Mouse (Mus musculus) forebrain, embryonic 16.5 days (tissue): ENCODE results near the gene Syde1. TPM values are rescaled to one million over a fixed set of nuclear protein-coding genes. Genes with fewer than 3 reads are reported as not detected.

Source experiments
- ATAC-seq: fragments of 200-750 bp; cut with Nextera tagmentation; 2 replicates; pipeline ENCODE4 v1.8.0; 2017; ENCODE audit warnings: mild to moderate bottlenecking, moderate library complexity
- H3K27ac ChIP-seq: fragments of 300-500 bp; sonication (generic); 2 replicates; pipeline ENCODE4 v1.5.1; 2014; ENCODE audit warnings: low read length, control low read depth
- H3K27me3 ChIP-seq: fragments of 300-500 bp; sonication (generic); replicated peaks from 2 replicates; pipeline ENCODE4 v1.6.1; 2014; ENCODE audit warnings: low read length; ENCODE audit not compliant: control insufficient read depth, insufficient read depth
- H3K36me3 ChIP-seq: fragments of 300-500 bp; sonication (generic); 2 replicates; pipeline ENCODE4 v1.6.1; 2014; ENCODE audit not compliant: control insufficient read depth, insufficient read depth
- H3K4me1 ChIP-seq: fragments of 300-500 bp; sonication (generic); replicated peaks from 2 replicates; pipeline ENCODE4 v1.6.1; 2014; ENCODE audit warnings: low read length; ENCODE audit not compliant: control insufficient read depth, insufficient read depth
- H3K4me2 ChIP-seq: fragments of 300-500 bp; sonication (generic); 2 replicates; pipeline ENCODE4 v1.6.1; 2014; ENCODE audit warnings: mild to moderate bottlenecking, low read length, control low read depth
- H3K4me3 ChIP-seq: fragments of 300-500 bp; sonication (generic); replicated peaks from 2 replicates; pipeline ENCODE4 v1.5.1; 2014; ENCODE audit warnings: mild to moderate bottlenecking, low read length, control low read depth
- H3K9ac ChIP-seq: fragments of 300-500 bp; sonication (generic); replicated peaks from 2 replicates; pipeline ENCODE4 v1.6.1; 2014; ENCODE audit warnings: low read depth, low read length, control low read depth
- H3K9me3 ChIP-seq: fragments of 300-500 bp; sonication (generic); 2 replicates; pipeline ENCODE4 v1.6.1; 2016; ENCODE audit warnings: low read length; ENCODE audit not compliant: control insufficient read depth
- WGBS: fragments of 180-500 bp; shearing (Covaris S2); extraction: QIAGEN DNeasy Blood & Tissue Kit; methylation state at CpG from one replicate; pipeline ENCODE4 v1.1.7; 2014; 5-methylcytosine and 5-hydroxymethylcytosine counted together
- polyA plus RNA-seq: library from polyadenylated mRNA; unstranded; fragments of >200 nt; fragmentation: Nextera tagmentation; extraction: Ambion mirVana; gene quantifications from 2 replicates; pipeline ENCODE4 v1.2.1, GENCODE M21; 2015

Syde1 gene
- polyA plus RNA-seq, 1 experiment from 2014 or later: 3.9 TPM

- Histone ChIP-seq H3K9ac (no peak overlapping the region), H3K9me3 (no peaks in the 10 kb centered on the region), H3K4me1 (no peaks in the 10 kb centered on the region), H3K27ac (no peak overlapping the region), H3K4me3 (no peak overlapping the region), H3K36me3 (peaks cover 5% of the 10 kb centered on the region), H3K27me3 (no peaks in the 10 kb centered on the region), H3K4me2 (no peak overlapping the region)
- WGBS: 80% methylated on average over 9 of the region's 9 CpGs
- no peak for ATAC-seq
Observed at GRCm38 (mm10) chr10:78583347-78583746, 8.4 kb downstream of the Syde1 start.

GRCm38 (mm10) chr10:78581121-78581520, 10.6 kb downstream of the Syde1 start:
- 88% methylated on average over 7 of the region's 7 CpGs for WGBS
- no peak overlapping the region for H3K9ac ChIP-seq
- ATAC-seq: no peak
- H3K4me3 ChIP-seq: no peak overlapping the region
- H3K27me3 ChIP-seq: no peaks in the 10 kb centered on the region
- no peak overlapping the region for H3K4me2 ChIP-seq
- H3K27ac ChIP-seq: no peak overlapping the region
- peaks cover 5% of the 10 kb centered on the region for H3K36me3 ChIP-seq
- peaks cover 4% of the 10 kb centered on the region for H3K4me1 ChIP-seq
- H3K9me3 ChIP-seq: no peaks in the 10 kb centered on the region

GRCm38 (mm10) chr10:78578204-78578603, 13.6 kb downstream of the Syde1 start:
- H3K27ac ChIP-seq: no peak overlapping the region
- WGBS: 55% methylated on average over 3 of the region's 3 CpGs
- no peak overlapping the region for H3K4me3 ChIP-seq

GRCm38 (mm10) chr10:78576435-78577184, 15.2 kb downstream of the Syde1 start:
- no peak overlapping the region for H3K27ac ChIP-seq
- no peaks in the 10 kb centered on the region for H3K27me3 ChIP-seq
- ATAC-seq: no peak
- peaks cover 3% of the 10 kb centered on the region for H3K36me3 ChIP-seq
- H3K9me3 ChIP-seq: no peaks in the 10 kb centered on the region
- H3K4me1 ChIP-seq: peaks cover 15% of the 10 kb centered on the region
- H3K4me2 ChIP-seq: no peak overlapping the region
- no peak overlapping the region for H3K4me3 ChIP-seq
- WGBS: 96% methylated on average over 16 of the region's 16 CpGs
- no peak overlapping the region for H3K9ac ChIP-seq

More at GRCm38 (mm10) chr10:78578204-78578603, 13.6 kb downstream of the Syde1 start:
- Histone ChIP-seq H3K9ac (no peak overlapping the region), H3K27me3 (no peaks in the 10 kb centered on the region), H3K4me2 (no peak overlapping the region), H3K36me3 (peaks cover 3% of the 10 kb centered on the region), H3K9me3 (no peaks in the 10 kb centered on the region), H3K4me1 (peaks cover 15% of the 10 kb centered on the region)
- no peak for ATAC-seq

GRCm38 (mm10) chr10:78575690-78576089, 16.1 kb downstream of the Syde1 start:
- Histone ChIP-seq H3K4me2 (no peak overlapping the region; the same call in 1 of the 2 replicates), H3K27me3 (no peaks in the 10 kb centered on the region), H3K4me3 (no peak overlapping the region), H3K9me3 (no peaks in the 10 kb centered on the region), H3K27ac (0 out of 2 replicates have a peak overlapping the region, but pooled peaks have one; percentile 19), H3K9ac (no peak overlapping the region), H3K4me1 (peaks cover 15% of the 10 kb centered on the region), H3K36me3 (no peaks in the 10 kb centered on the region)
- ATAC-seq: no peak; the same call in 1 of the 2 replicates
- WGBS: 36% methylated on average over 2 of the region's 2 CpGs

- peak overlapping the region; percentile 81 for H3K27ac ChIP-seq
- H3K9me3 ChIP-seq: no peaks in the 10 kb centered on the region
- H3K27me3 ChIP-seq: no peaks in the 10 kb centered on the region
- peak; percentile 50 for ATAC-seq
- 13% methylated on average over 13 of the region's 13 CpGs for WGBS
- H3K4me1 ChIP-seq: peaks cover 15% of the 10 kb centered on the region
- peak overlapping the region; percentile 60 for H3K4me3 ChIP-seq
- H3K9ac ChIP-seq: peak overlapping the region; percentile 58
- no peaks in the 10 kb centered on the region for H3K36me3 ChIP-seq
- H3K4me2 ChIP-seq: peak overlapping the region; percentile 89
Observed at GRCm38 (mm10) chr10:78575105-78575632, 16.6 kb downstream of the Syde1 start.

- peak within 1 kb of the TSS; percentile 60 for H3K4me3 ChIP-seq
Observed at GRCm38 (mm10) chr10:78574250-78575104, 17.3 kb downstream of the Syde1 start, which contains the start of gene Ilvbl. Gene Ilvbl (plus strand): TSS chr10:78574346.

GRCm38 (mm10) chr10:78573226-78573625, 18.5 kb downstream of the Syde1 start:
- no peaks in the 10 kb centered on the region for H3K27me3 ChIP-seq
- no peaks in the 10 kb centered on the region for H3K36me3 ChIP-seq
- ATAC-seq: no peak
- no peaks in the 10 kb centered on the region for H3K9me3 ChIP-seq
- H3K4me1 ChIP-seq: peaks cover 15% of the 10 kb centered on the region
- no peak overlapping the region for H3K4me2 ChIP-seq
- no peak overlapping the region for H3K27ac ChIP-seq
- no peak overlapping the region for H3K9ac ChIP-seq
- WGBS: 65% methylated on average over 3 of the region's 3 CpGs
- no peak overlapping the region for H3K4me3 ChIP-seq

More at GRCm38 (mm10) chr10:78574250-78575104, 17.3 kb downstream of the Syde1 start, which contains the start of gene Ilvbl:
- Histone ChIP-seq H3K9ac (peak within 1 kb of the TSS; percentile 58), H3K36me3 (no peaks in the 10 kb centered on the region), H3K9me3 (no peaks in the 10 kb centered on the region), H3K27ac (peak within 1 kb of the TSS; percentile 81), H3K4me2 (peak within 1 kb of the TSS; percentile 89), H3K27me3 (no peaks in the 10 kb centered on the region), H3K4me1 (peaks cover 15% of the 10 kb centered on the region)
- WGBS: under 1% methylated on average over 51 of the region's 51 CpGs
- peak; percentile 89 for ATAC-seq

- no peak overlapping the region for H3K9ac ChIP-seq
- peaks cover 10% of the 10 kb centered on the region for H3K4me1 ChIP-seq
- no peak overlapping the region for H3K4me2 ChIP-seq
- ATAC-seq: no peak
- WGBS: 57% methylated on average over 2 of the region's 2 CpGs
- no peak overlapping the region for H3K4me3 ChIP-seq
- no peak overlapping the region for H3K27ac ChIP-seq
- H3K27me3 ChIP-seq: no peaks in the 10 kb centered on the region
- no peaks in the 10 kb centered on the region for H3K36me3 ChIP-seq
- no peaks in the 10 kb centered on the region for H3K9me3 ChIP-seq
Observed at GRCm38 (mm10) chr10:78570897-78571296, 20.9 kb downstream of the Syde1 start.
